Mouse (Mus musculus): ENCODE results near the gene Phox2b. TPM values are rescaled to one million over a fixed set of nuclear protein-coding genes. Genes with fewer than 3 reads are reported as not detected.
A peak's percentile ranks its signal among the peaks of the same experiment; 100 is the strongest.

The Phox2b gene
- polyA plus RNA-seq, 1 experiment, result not detected

- Histone ChIP-seq H3K36me3 (ENCODE audit: control insufficient read depth, insufficient read depth, low read length, poor library complexity, severe bottlenecking) (no peaks in the 10 kb centered on the region), H3K4me1 (ENCODE audit: control insufficient read depth, insufficient read depth, low read length) (no peaks in the 10 kb centered on the region)
- no peak for TF ChIP-seq EP300 (IDR thresholded peaks at IDR 0.05; ENCODE audit: insufficient read depth, low read depth, low read length)
- no peak for TF ChIP-seq CTCF (IDR thresholded peaks at IDR 0.05; ENCODE audit: low read depth, low read length)
- TF ChIP-seq POLR2A (IDR thresholded peaks at IDR 0.05; ENCODE audit: insufficient read depth, low read length), result no peak
Measured at GRCm38 (mm10) chr5:67060519-67060918, 38.6 kb downstream of the Phox2b start.

GRCm38 (mm10) chr5:67057803-67058202, 41.3 kb downstream of the Phox2b start:
- no peak overlapping the region for H3K4me3 ChIP-seq (ENCODE audit: low read depth, low read length)
- no peaks in the 10 kb centered on the region for H3K9me3 ChIP-seq (replicated peaks; ENCODE audit: control insufficient read depth, insufficient read depth, low read length, poor library complexity, severe bottlenecking)
- H3K36me3 ChIP-seq (ENCODE audit: control insufficient read depth, insufficient read depth, low read length, poor library complexity, severe bottlenecking), result no peaks in the 10 kb centered on the region
- H3K4me1 ChIP-seq (ENCODE audit: control insufficient read depth, insufficient read depth, low read length), result no peaks in the 10 kb centered on the region
- no peak overlapping the region for H3K9ac ChIP-seq (ENCODE audit: low read depth, poor library complexity, severe bottlenecking)
- no peaks in the 10 kb centered on the region; the same call in 1 of the 2 replicates for H3K27me3 ChIP-seq (ENCODE audit: control insufficient read depth, insufficient read depth, low read length, poor library complexity, severe bottlenecking)
- TF ChIP-seq CTCF (IDR thresholded peaks at IDR 0.05; ENCODE audit: low read depth, low read length) (peak; percentile 45), POLR2A (IDR thresholded peaks at IDR 0.05; ENCODE audit: insufficient read depth, low read length) (no peak)
- no peak overlapping the region for H3K27ac ChIP-seq (ENCODE audit: insufficient read depth, low read length)

More at GRCm38 (mm10) chr5:67060519-67060918, 38.6 kb downstream of the Phox2b start:
- Histone ChIP-seq H3K27me3 (ENCODE audit: control insufficient read depth, insufficient read depth, low read length, poor library complexity, severe bottlenecking) (no peaks in the 10 kb centered on the region; the same call in 1 of the 2 replicates), H3K9me3 (replicated peaks; ENCODE audit: control insufficient read depth, insufficient read depth, low read length, poor library complexity, severe bottlenecking) (no peaks in the 10 kb centered on the region), H3K4me3 (ENCODE audit: low read depth, low read length) (no peak overlapping the region), H3K27ac (ENCODE audit: insufficient read depth, low read length) (no peak overlapping the region), H3K9ac (ENCODE audit: low read depth, poor library complexity, severe bottlenecking) (no peak overlapping the region)

- H3K9ac ChIP-seq (ENCODE audit: low read depth, poor library complexity, severe bottlenecking), result no peak overlapping the region
- no peaks in the 10 kb centered on the region for H3K36me3 ChIP-seq (ENCODE audit: control insufficient read depth, insufficient read depth, low read length, poor library complexity, severe bottlenecking)
- H3K27ac ChIP-seq (ENCODE audit: insufficient read depth, low read length), result no peak overlapping the region
- no peaks in the 10 kb centered on the region for H3K9me3 ChIP-seq (replicated peaks; ENCODE audit: control insufficient read depth, insufficient read depth, low read length, poor library complexity, severe bottlenecking)
- TF ChIP-seq CTCF (IDR thresholded peaks at IDR 0.05; ENCODE audit: low read depth, low read length) (peak; percentile 79), EP300 (IDR thresholded peaks at IDR 0.05; ENCODE audit: insufficient read depth, low read depth, low read length) (no peak)
- H3K4me3 ChIP-seq (ENCODE audit: low read depth, low read length), result no peak overlapping the region
- no peaks in the 10 kb centered on the region for H3K4me1 ChIP-seq (ENCODE audit: control insufficient read depth, insufficient read depth, low read length)
- H3K27me3 ChIP-seq (ENCODE audit: control insufficient read depth, insufficient read depth, low read length, poor library complexity, severe bottlenecking), result no peaks in the 10 kb centered on the region
Measured at GRCm38 (mm10) chr5:67048003-67048402, 51.1 kb downstream of the Phox2b start.

Other genes starting within 250 kb of the Phox2b start
- gene Tmem33, start 161.3 kb upstream of the Phox2b start, polyA plus RNA-seq (2011; ENCODE audit: insufficient read depth, insufficient read length, low read depth, missing spikeins), result 73.0 and 76.5 TPM in 2 replicates
- gene Slc30a9, start 207.7 kb upstream of the Phox2b start, polyA plus RNA-seq (2011; ENCODE audit: insufficient read depth, insufficient read length, low read depth, missing spikeins), result 96.7 and 124 TPM in 2 replicates

All from ES-Bruce4 (cell line).